Mouse (Mus musculus): Measurements from ENCODE around the gene Krtap4-9.

- no peak for TF ChIP-seq CTCF (IDR thresholded peaks at IDR 0.05; ENCODE audit: extremely low read depth, insufficient read depth, low read length)
- no peak for TF ChIP-seq POLR2A (IDR thresholded peaks at IDR 0.05; ENCODE audit: extremely low read depth, insufficient read depth, low read length)
Observed at GRCm38 (mm10) chr11:99780604-99781003, 4.4 kb upstream of the Krtap4-9 start, which contains the start of gene Krtap4-8.

All from cortical plate, adult 2 months (tissue).